Mouse (Mus musculus): ENCODE measurements around the gene Ccz1.

Ccz1 gene

GRCm38 (mm10) chr5:143941588-143941987 is 73.1 kb downstream of the Ccz1 start:
- no peak for DNase-seq (ENCODE audit: low spot score in 2 of 2)

Data from frontal cortex, postnatal 14 days (tissue).